Mouse (Mus musculus): ENCODE data around the gene Cntnap2.

Gene Cntnap2

GRCm38 (mm10) chr6:46705926-46706325, 1646.8 kb downstream of the Cntnap2 start:
- DNase-seq = no peak

- DNase-seq = no peak
These were observed 1657.4 kb downstream of the Cntnap2 start for GRCm38 (mm10) chr6:46716576-46716975.

GRCm38 (mm10) chr6:46733794-46734193, 1674.6 kb downstream of the Cntnap2 start:
- DNase-seq = no peak

- DNase-seq = no peak
These were observed 1689.3 kb downstream of the Cntnap2 start for GRCm38 (mm10) chr6:46748448-46748847.

GRCm38 (mm10) chr6:46763481-46763880, 1704.3 kb downstream of the Cntnap2 start:
- no peak for DNase-seq

GRCm38 (mm10) chr6:46774529-46774928, 1715.4 kb downstream of the Cntnap2 start:
- no peak for DNase-seq

- no peak for DNase-seq
These were observed 1743.3 kb downstream of the Cntnap2 start for GRCm38 (mm10) chr6:46802264-46803110.

- no peak for DNase-seq
These were observed 1797.5 kb downstream of the Cntnap2 start for GRCm38 (mm10) chr6:46856635-46857034.

- DNase-seq = no peak
These were observed 1801.9 kb downstream of the Cntnap2 start for GRCm38 (mm10) chr6:46861076-46861475.

GRCm38 (mm10) chr6:46866317-46866716, 1807.2 kb downstream of the Cntnap2 start:
- no peak for DNase-seq

GRCm38 (mm10) chr6:46886230-46886629, 1827.1 kb downstream of the Cntnap2 start:
- no peak for DNase-seq

- no peak for DNase-seq
These were observed 1850.0 kb downstream of the Cntnap2 start for GRCm38 (mm10) chr6:46909167-46909566.

- no peak for DNase-seq
These were observed 1859.6 kb downstream of the Cntnap2 start for GRCm38 (mm10) chr6:46918701-46919274.

- no peak for DNase-seq
These were observed 1860.8 kb downstream of the Cntnap2 start for GRCm38 (mm10) chr6:46919973-46920372.

GRCm38 (mm10) chr6:46924709-46925108, 1865.6 kb downstream of the Cntnap2 start:
- DNase-seq = no peak

- no peak for DNase-seq
These were observed 1886.5 kb downstream of the Cntnap2 start for GRCm38 (mm10) chr6:46945703-46946102.

- peak; percentile 31 to 69 for DNase-seq
These were observed 1902.0 kb downstream of the Cntnap2 start for GRCm38 (mm10) chr6:46961022-46961686.

GRCm38 (mm10) chr6:46963261-46963660, 1904.1 kb downstream of the Cntnap2 start:
- DNase-seq = no peak

- DNase-seq = no peak
These were observed 1904.5 kb downstream of the Cntnap2 start for GRCm38 (mm10) chr6:46963693-46964092.

- peak; percentile 26 to 55 for DNase-seq
These were observed 1913.5 kb downstream of the Cntnap2 start for GRCm38 (mm10) chr6:46972640-46973039.

- DNase-seq = no peak
These were observed 1936.9 kb downstream of the Cntnap2 start for GRCm38 (mm10) chr6:46996010-46996602.

- no peak for DNase-seq
These were observed 1945.3 kb downstream of the Cntnap2 start for GRCm38 (mm10) chr6:47004430-47004829.

- no peak for DNase-seq
These were observed 1953.8 kb downstream of the Cntnap2 start for GRCm38 (mm10) chr6:47012933-47013332.
